Mouse (Mus musculus) liver (tissue): Measurements from ENCODE around the gene Dapp1.
"Not testable (repeated sequence)": the region's sequence is repeated elsewhere in the genome, so short reads cannot be mapped to it uniquely, and the experiment has no call there.

Source experiments
- DNase-seq: peaks from one replicate; pipeline ENCODE4 v3.0.0-alpha.2; 2020; ENCODE audit warnings: mixed read lengths

Gene Dapp1

GRCm38 (mm10) chr3:137989405-137989804 is 8.1 kb upstream of the Dapp1 start:
- DNase-seq, result no peak

- DNase-seq, result no peak
Measured at GRCm38 (mm10) chr3:137980435-137981381, 637 bp downstream of the Dapp1 start.

DNA sequence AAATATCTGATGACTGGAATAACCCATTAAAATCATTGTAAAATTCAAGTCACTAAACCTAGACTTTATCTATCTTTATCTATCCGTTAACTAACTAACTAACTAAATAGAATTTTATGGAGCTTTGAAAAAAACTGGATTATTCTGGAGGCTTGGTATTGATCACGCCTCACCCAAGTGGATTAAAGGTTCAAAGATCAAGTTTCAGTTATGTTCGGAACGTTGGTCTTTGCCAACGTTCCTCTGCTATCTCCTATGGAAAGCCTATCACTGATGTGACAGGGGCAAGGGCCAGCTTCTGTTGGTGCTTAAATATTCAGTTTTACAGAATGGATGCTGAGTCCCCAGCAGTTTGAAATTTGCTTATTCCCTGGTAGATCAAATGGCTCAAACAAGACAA is 3.1 kb downstream of the Dapp1 start:
- DNase-seq, result no peak

- no peak for DNase-seq
Measured at GRCm38 (mm10) chr3:137977629-137978041, 3.7 kb downstream of the Dapp1 start.

- DNase-seq, result no peak
Measured at GRCm38 (mm10) chr3:137976943-137977628, 4.3 kb downstream of the Dapp1 start.

DNA sequence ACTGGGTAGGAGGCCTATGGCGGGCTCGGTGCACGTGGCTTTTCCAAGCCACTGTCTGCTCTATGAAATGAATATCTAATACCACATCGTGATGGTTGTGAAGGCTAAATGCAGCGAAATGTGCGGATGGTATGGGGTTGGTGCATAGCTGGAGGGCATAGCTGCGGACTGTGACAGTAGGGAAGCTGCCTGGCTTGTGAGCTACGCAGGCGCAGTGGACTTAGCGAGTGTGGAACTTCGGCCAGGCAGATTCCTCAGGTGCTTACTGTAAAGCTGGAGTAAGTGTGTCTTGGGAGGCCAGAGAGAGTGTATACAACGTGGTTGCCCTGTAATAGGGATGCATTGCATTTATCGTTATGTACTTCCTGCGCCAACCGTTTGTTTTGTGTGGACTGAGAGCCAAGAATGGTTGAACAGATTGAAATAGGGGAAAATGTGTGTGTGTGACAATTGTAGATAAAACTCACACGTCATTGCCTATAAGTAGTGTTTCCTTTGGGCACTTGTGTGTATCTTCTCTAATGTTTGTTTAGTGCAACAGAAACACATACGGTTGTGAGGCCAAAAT is 5.4 kb downstream of the Dapp1 start:
- no peak for DNase-seq

GRCm38 (mm10) chr3:137975435-137975834 is 5.9 kb downstream of the Dapp1 start:
- no peak for DNase-seq

- DNase-seq, result no peak
Measured at GRCm38 (mm10) chr3:137974306-137974705, 7.0 kb downstream of the Dapp1 start.

- DNase-seq, result no peak
Measured at GRCm38 (mm10) chr3:137972989-137973388, 8.4 kb downstream of the Dapp1 start.

DNA sequence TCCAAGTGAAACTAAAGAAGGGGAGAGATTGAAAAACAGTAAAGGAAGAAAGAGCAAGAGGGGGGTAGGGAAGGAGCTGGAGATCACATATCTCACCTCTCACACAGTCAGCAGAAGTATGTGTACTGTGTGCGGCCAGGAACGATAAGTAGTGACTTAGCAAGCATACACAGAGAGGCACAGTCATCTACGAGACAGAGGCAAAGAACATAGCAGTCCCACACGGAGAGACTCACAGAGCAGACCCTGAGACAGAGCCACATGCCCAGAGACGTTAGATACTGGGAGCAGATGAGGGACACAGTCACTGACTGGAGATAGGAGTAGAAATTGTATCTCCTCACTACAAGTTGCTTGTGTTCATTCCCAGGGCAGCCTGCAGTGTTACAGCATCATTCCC is 9.1 kb downstream of the Dapp1 start:
- peak; percentile 79 for DNase-seq

DNA sequence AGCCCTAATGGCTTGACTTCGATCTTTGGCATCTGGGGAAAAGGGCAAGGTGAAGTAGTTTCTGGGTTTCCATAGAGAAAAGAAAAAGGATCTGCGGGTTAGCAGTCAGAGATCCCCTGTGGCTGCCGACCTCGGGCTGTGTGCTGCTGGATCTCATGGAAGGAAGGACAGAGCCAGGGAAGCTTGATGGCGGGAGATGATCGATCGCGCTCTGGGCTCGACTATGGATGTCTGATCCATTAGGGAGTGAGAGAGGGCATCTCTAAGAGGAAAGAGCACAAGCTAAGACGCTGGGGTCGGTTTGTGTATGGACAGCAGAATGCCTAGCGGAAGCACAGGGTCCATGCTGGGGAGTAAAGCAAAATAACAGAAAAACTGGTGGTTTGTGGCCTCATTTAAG is 11.4 kb downstream of the Dapp1 start:
- peak; percentile 75 for DNase-seq

GRCm38 (mm10) chr3:137968820-137969486 is 12.4 kb downstream of the Dapp1 start:
- DNase-seq, result peak; percentile 66

DNA sequence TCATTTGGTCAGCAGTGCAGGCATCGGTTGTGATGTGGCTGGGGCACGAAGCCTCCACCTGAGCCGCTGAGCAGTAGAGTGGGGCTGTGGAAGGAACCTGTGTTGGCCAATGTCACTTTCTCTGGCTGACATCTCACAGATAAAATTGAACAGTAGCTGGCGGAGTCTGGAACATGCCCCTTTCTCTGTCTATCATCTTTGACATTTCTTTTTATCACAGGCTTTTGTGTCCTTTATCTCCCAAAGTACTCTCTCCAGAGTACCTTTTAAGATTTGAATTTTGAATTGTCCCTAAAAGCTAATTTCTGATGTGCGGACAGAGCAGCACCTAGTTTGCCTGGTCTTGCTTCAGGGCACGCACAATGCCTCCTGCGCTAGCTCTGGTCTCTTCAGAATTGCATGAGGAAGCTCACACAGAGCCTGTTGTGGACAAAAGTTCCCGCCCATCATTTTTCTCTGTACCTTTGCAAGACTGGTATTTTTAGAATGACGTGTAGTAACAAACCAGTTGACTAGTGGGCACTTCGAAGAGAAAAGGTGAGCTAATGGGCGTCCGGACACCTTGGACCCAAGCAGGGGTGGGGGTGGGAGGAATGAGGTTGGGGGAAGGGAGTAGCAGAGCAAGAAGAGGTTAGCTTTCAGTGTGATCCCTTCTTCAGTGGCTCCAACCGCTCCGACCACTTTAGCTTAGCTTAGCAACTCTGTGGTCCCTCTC is 13.1 kb downstream of the Dapp1 start:
- DNase-seq, result peak; percentile 61

GRCm38 (mm10) chr3:137964014-137964413 is 17.3 kb downstream of the Dapp1 start:
- DNase-seq, result not testable (repeated sequence)

- DNase-seq, result no peak
Measured at GRCm38 (mm10) chr3:137963508-137963907, 17.8 kb downstream of the Dapp1 start.

- DNase-seq, result peak; percentile 56
Measured at GRCm38 (mm10) chr3:137961736-137962385, 19.5 kb downstream of the Dapp1 start.

GRCm38 (mm10) chr3:137959456-137959855 is 21.9 kb downstream of the Dapp1 start:
- no peak for DNase-seq

DNA sequence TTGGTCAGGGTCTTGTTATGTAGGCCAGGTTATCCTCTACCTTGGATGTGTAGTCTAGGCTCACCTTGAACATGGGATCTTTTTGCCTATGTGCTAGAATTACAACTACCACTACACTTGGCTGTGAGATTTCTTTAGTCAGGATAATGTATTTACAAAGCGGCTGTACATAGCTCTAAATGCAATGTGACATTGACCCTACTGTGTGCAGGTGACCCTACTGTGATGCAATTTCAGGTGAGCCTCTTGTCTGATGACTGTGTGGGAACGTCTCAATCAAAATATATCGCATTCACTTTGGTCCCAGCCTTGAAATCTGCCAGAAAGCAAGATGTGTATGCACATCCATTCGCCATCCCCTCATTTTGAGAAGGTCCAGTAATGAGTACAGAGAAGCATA is 23.0 kb downstream of the Dapp1 start:
- DNase-seq, result no peak

- peak; percentile 76 for DNase-seq
Measured at GRCm38 (mm10) chr3:137957864-137958263, 23.5 kb downstream of the Dapp1 start.

- DNase-seq, result peak; percentile 86
Measured at GRCm38 (mm10) chr3:137955560-137956081, 25.7 kb downstream of the Dapp1 start.

DNA sequence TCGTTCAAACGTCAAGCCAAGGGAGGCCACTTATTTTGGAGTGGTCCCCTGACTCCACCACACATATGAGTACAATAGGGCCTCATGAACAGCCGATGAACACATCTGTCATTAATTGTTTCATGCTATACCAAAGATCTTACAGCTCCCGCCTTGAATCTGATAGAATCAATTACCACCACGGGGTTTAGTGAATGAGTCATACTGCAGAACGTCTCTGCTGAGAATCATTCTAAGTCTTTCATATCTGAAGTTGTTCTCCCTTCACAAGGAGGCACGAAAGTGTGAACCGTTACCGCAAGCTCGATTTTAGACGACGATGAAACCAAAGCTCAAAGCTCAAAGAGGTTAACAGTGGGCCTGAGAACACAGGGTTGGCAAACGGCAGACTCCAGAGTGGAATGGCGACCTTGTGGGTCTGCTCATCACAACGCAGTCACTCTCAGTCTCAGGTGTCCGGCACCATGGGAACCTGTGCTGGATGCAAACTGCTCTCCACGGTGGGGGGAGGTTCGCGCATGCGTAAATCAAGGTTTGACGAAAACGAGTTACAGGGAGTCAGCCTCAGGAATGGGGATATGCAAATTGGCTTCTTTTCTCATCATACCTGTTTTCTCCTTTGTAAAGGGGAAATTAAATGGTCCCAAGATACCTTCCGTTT is 27.0 kb downstream of the Dapp1 start:
- DNase-seq, result no peak
